Mouse (Mus musculus) ovary, adult 2 months (tissue): ENCODE measurements around the gene Sae1. TPM values are rescaled to one million over a fixed set of nuclear protein-coding genes. Genes with fewer than 3 reads are reported as not detected.

ENCODE experiments used
- polyA plus RNA-seq: library from polyadenylated mRNA; depleted of rRNA; stranded (reverse); fragments of >200 nt; gene quantifications from 2 replicates; pipeline ENCODE4 v1.2.3, GENCODE M21; 2012; rRNA removed

The Sae1 gene
- 25.4 and 31.6 TPM in 2 replicates for polyA plus RNA-seq

DNA sequence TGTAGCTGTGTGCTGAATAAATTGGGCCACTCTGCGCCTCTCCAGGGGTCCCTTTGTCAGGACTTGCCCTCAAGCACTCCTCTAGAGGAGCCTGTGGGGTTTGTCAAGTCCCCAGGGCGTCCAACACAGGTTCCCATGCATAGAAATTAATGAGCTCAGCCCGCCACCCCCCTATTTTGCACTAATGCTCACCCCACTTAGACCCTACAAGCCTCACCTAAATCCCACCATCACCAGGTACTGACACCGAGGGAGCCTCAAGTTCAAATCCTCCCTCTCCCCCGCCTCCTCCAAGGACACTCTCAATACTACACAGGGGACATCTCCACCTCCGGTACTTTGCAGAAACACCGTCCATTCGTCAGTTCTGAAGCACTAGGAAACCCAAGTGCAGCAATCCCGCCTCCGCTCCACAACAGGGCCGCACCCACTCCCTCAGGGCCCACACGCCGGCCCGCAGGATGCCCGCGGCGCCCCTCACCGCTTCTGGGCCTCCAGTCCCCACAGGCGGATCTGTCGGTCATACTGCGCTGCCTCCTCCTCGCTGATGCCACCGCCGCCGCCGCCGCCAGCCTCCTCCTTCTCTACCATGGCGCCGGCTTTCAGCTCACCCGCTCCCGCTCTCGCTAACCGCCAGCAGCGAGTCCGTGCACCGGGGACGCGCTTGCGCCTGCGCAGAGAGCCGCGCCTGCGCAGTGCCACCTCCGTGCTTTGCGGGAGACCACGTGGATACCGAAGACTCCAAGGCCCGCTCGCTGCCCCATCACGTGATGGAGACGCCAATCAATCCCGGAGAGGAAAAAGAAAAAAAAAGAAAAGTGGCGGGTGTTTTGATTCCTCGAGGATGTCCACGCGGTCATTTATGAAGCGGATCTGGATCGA is at the start of gene Sae1:
Gene Sae1, minus strand, starts transcription at position 647 of the 882 bp plus-strand sequence.

DNA sequence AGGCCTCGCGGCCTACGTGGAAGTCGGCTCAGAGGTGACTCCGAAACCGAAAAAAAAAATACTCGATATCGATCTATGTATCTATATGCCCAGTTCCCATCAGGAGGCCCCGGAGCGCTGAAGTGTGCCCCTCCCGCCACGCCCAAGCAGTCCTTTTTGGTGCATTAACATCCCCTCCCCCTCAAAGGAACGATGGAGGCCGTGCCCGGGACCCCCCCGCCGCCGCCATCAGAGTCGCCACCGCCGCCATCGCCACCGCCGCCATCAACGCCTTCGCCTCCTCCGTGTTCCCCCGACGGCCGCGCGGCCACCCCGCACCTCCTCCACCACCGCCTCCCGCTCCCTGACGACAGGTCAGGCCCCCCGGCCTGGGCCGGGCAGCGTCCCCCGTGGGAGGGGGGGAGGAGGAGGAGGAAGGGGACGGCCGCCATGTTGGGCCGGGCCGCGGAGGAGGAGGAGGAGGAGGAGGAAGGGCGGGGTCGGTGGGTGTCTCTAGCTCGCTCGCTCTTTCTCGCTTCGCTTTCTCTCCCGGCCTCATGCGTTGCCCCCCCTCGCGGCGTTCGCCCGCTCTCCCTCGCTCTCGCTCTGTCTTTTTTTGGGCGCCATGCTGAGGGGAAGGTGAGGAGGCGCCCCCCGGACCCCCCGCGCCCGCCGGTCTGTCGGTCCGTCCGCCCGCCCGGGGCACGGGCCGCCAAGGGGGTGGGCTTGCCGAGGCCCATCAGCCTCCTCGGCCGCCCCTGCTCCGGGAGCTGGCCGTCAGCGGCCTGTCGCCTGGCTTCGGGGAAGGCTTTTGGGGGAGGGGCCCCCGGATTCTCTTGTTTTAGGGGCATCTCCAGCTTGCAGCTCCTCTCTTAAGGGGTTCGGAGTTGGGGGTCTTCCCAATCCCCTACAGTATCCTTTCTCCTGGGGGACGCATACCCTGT is 13.3 kb upstream of the Sae1 start, which contains the start of gene Zc3h4:
Gene Zc3h4, plus strand, starts transcription at position 222 of the 923 bp plus-strand sequence.

DNA sequence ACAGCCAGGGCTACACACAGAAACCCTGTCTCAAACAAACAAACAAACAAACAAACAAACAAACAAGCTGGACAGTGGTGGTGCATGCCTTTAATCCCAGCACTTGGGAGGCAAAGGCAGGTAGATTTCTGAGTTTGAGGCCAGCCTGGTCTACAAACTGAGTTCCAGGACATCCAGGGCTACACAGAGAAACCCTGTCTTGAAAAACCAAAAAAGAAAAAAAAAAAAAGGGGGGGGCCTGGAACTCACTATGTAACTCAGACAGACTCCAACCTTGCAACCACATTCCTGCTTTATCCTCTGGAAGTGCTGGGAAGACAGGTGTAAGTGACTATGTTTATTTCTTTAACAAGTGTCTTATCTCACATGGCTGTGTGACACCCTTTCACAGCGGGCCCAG is 79.5 kb downstream of the Sae1 start, which contains the start of gene Bbc3:
Gene Bbc3, plus strand, starts transcription at position 301 of the 400 bp plus-strand sequence.

DNA sequence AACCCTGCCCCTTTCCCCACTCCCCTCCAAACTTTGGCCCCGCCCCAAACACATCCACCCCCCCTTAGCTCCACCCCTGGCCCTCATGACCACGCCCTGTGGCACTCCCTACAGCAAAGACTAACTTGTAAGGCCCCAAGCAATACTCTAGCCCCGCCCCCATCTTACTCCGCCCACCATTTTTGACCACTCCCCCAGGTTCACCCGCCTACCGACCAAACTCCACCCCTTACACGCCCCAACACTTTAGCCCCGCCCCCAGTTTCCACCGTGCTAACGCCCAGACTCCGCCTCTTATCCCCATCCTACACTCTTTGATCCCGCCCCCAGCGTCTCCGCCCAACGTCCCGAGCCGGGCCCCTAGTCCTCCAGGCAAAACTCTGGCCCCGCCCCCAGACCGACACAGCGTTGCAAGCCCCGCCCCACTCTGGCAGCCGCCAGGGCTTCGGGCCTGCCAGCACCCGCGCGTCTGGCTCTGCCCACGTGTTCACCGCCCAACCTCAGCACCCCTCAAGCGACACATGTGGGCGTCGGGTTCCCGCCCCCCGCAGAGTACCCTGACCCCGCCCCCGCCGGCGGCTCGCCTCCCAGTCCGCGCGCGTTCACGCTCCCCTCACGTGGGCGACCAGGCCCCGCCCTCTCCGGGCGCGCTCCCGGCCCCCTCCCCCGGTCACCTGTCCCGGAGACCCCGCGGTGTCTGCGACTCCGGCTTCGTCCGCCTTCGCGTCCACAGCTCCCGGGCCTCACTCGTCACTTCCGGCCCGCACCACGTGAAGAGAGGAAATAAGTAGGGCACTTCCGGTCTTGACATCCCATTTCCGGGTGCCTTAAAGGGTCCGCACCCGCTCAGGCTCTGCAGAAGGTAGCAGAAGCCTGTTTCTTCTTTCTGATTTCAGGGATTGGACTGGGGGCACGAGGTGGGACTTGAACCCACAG is 101.3 kb downstream of the Sae1 start, which contains the start of gene Ccdc9:
Gene Ccdc9, minus strand, starts transcription at position 770 of the 936 bp plus-strand sequence.

DNA sequence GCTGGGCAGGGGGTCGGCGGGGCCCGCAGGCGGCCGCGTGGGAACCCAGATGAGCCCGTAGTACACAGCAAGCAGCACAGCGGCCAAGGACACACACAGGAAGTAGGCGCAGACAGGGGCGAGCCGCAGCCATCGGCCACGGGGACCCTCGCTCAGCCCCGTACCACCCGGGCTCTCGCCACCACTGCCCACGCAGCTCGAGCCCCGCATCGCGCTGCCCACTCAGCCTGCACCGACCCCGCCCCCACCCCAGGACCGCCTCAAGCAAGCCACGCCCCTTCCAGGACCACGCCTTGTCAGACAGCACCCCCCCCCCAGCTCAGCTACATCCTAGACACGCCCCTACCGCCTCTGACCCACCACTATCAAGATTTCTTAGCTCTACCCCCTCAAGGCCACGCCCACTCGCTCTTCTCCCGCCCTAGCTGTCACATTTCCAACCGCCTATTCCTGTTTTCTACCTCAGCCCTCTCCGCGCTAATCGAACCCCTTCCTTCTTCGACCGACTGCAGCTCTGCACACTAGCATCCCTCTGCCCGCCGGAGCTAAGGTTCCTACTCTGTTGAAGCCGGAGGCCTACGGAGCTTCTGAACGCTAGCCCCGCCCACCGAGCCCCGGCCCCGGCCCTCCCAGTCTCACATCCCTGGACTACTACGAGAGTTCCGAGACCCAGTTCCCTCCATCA is 114.4 kb downstream of the Sae1 start, which contains the start of gene Inafm1:
Gene Inafm1, minus strand, starts transcription at position 537 of the 685 bp plus-strand sequence.

Other genes starting within 250 kb of the Sae1 start
- gene Meis3, start 212.7 kb downstream of the Sae1 start, polyA plus RNA-seq: 53.6 and 55.8 TPM in 2 replicates
- 48.7 and 51.0 TPM in 2 replicates for gene Dhx34, start 165.8 kb downstream of the Sae1 start, polyA plus RNA-seq
- 0.87 and 0.90 TPM in 2 replicates for gene C5ar2, start 143.7 kb downstream of the Sae1 start, polyA plus RNA-seq
- 14.7 and 16.9 TPM in 2 replicates for gene C5ar1, start 128.3 kb downstream of the Sae1 start, polyA plus RNA-seq
- gene Inafm1, start 114.2 kb downstream of the Sae1 start, polyA plus RNA-seq: 112 and 150 TPM in 2 replicates
- gene Ccdc9, start 101.0 kb downstream of the Sae1 start, polyA plus RNA-seq: 32.9 and 36.1 TPM in 2 replicates
- gene Bbc3, start 79.4 kb downstream of the Sae1 start, polyA plus RNA-seq: 51.7 and 62.6 TPM in 2 replicates
- 54.3 and 55.5 TPM in 2 replicates for gene Zc3h4, start 13.1 kb upstream of the Sae1 start, polyA plus RNA-seq
- gene Tmem160, start 65.0 kb upstream of the Sae1 start, polyA plus RNA-seq: 222 and 259 TPM in 2 replicates
- gene Npas1, start 89.9 kb upstream of the Sae1 start, polyA plus RNA-seq: not detected in 2 replicates
- gene Arhgap35, start 227.2 kb upstream of the Sae1 start, polyA plus RNA-seq: 32.1 and 43.7 TPM in 2 replicates